Mouse (Mus musculus) spleen, postnatal 36 days (tissue): ENCODE results near the gene Rptor.

Experiments
- DNase-seq, 2 experiments: peaks; one replicate each; pipeline ENCODE4 v3.0.0; 2022; ENCODE audit warnings: low spot score in 2 of 2, mixed read lengths in 1 of 2

Gene Rptor

DNA sequence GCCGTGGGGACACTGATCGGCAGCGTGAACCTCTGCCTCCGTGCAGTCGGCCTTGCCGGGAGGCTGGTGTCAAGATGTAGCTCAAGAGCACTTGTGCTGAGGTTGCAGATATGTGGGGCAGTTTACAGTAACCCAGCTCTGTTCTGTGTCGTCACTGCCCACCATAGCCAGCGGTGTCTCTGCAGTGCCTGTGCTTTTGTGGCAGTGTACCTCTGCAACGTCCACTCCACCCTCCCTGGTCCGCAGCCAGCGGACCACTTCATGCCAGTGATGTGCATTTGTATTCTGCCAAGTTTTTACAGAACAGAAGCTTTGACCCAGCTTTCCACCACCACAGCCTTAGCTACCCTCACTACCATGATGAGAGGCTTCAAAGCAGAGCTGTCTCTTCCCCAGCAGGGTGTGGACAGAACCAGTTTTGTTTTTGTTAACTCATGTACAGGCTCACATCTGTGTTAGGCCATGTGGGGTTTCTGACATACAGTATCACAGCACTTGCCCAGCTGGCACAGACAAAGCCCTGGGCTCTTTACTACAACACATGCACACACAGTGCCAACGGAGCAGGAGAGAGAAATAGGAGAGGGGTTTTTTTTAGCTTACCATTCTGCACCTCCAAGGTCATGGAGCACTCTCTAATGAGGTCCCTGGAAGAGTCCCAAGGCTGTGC lies 182.1 kb downstream of the Rptor start:
- DNase-seq = no peak

DNA sequence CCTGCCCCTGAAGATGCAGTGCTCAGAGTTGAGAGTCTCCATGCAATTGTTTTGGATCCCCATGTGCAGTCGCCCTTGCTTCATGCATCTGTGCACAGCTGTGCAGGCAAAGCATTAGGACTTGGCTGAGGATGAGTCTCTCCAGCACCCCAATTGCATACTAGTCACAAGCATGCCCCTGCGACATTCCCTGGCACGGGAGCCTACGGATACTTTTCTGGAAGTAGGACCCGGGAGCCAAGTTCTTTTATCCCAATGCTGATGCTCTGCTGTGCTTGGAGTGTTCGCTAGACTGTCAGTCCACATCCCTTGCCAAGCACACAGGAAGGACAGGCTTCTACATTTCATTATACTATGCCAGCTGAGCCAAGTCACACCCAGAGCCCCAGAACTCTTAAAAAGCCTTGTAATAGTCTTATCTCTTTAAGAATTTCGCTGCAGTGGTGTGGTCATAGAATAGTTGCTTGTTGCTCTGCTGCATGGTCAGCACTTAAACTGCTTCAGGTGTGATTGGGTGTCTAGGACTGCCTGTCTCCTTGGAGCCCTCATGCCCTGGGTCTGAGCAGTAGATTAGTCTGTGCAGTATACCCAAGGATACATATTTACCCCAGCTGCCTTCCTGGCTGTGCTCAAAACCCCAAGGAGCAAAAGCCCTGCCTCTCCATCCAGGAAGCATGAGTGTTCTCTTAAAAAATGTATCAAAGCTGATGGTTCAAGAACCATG lies 183.1 kb downstream of the Rptor start:
- DNase-seq = no peak

DNA sequence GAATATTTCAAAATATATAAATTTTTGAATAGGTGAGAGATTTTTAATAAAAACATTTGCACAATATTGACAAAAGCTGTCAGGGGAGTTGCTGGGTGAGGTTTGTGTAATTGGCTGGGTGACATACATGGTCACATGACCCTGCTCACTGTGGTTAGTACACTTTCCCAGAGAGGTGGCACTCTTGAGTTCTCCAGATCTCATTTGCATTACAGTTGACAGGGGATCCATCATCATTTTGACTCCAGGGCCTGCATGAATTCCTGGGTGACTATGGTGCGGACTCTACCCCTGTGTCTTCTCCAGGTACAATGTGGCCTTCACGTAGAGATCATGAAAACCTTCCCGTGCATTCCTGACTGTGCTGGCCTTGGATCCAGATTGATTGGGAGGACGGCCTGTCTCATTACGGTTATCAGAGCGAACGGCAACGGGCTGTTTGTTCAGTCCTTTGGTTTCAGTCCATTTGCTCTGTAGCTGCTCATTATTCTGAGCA lies 183.7 kb downstream of the Rptor start:
- no peak for DNase-seq

DNA sequence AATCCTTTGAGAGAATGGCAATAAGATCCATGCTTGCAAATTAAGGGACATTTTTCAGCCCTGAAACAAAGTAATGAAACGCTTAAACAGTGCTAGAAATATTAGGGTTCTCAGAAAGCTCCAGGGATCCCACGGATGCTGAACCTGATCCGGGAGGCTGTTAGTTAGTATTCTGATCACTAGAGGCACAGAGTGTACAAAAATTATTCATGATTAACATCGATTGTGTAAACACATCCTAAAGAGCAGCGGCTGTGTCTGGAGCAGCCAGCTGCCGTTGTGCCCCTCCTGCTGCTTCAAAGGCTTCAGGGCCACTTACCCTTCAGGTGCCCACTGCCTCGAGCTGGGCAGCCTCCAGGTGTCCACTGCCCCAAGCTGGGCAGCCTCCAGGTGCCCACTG lies 185.8 kb downstream of the Rptor start:
- no peak for DNase-seq

DNA sequence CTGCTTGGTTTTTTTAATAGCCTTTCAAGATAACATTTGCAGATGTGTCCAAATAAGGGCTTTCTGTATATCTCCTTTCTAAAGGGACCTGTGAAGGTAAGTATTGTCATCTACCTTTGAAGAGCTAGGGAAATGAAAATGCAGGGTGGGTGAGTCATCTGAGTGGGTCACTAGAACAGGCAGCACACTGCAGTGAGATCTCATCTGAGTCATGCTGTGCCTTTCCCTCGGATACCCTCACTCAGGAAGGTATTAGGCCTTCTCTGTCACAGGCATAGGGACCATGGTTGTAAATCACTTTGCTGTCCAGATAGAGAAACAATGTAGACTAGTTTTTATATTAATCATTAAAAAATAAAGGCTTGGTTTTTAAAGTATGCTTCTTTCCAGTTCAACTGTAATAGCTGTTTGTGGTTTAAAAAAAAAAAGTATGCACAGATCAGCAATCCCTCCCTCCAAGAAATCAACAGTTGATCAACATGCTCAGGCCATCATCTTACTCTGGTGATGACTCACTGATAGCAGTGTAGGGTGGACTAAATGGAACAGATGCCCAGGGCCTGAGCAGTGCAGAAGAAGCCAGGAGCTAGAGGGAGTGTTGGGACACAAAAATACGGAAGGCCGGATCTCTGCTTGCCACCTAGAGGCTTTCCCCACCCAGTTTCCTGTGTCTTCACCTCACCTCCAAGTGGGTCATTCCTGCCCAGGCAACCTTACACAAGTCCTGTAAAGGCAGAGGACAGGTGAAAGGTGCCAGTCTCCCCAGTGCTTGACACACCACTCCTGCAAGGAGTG lies 186.4 kb downstream of the Rptor start:
- DNase-seq = no peak

DNA sequence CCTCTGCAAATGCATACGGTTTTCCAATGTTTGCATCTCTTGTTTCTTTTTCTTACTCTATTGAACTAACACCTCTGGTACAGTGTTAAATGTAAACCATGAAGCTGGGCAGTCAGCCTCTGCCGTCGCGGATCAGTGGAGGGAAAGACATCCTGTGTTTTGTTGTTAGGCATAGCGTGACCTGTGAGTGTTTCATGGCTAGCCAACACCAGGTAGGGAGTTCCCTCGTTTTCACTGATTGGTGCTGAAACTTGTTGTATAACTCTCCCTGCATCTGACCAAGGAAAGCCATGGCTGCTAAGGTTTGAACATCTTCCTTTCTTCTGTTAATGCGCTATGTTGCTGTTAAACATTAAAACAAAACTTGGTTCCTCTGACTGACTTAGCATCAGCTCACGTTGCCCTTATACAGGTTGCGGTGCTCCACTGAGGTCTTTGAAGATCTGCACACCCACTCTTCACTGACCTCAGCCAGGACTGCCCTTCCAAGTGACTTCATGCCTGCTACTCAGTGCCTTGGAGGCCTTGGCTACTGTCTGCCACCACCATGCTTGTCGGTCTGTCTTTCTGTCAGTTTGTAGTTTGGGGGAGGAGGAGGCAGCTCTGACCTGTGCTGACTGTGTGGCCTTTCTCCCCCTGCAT lies 189.3 kb downstream of the Rptor start:
- no peak for DNase-seq

DNA sequence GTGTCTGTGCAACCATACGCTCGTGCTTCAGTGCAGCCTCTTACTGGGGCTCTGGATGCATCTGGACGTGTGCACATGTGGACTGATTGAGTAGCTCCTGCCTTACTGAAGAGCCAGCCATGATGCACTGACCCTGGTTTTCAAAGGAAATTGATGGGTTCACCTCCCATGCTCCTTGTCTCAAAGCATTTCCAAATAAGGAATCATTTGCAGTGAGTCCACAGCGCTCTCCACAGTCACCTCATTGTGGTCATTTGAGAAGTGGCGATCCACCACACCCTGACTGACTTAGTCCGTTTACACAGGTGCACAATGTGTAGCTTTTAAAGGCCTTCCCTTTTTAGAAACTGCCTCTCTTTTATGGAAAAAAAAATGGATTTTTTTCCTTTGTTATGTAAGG lies 190.7 kb downstream of the Rptor start:
- DNase-seq = no peak

DNA sequence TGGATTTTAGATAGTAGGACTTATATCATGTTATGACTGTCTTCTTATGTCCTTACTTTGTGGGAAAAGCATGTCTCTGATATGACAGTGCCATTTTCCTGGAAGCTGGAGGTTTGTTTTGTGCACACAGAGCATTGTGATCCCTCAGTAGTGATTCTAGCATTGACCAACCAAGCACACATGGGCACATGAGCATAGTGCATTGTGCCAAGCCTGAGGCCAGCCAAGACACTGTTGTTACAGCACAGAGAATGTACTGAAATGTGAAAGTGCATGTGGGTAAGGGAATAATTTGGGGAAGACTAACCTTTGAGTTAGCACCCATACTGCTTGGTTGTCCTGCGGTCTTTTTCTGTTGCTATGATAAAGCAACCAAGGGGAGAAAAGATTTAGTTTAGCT lies 191.3 kb downstream of the Rptor start:
- no peak for DNase-seq

DNA sequence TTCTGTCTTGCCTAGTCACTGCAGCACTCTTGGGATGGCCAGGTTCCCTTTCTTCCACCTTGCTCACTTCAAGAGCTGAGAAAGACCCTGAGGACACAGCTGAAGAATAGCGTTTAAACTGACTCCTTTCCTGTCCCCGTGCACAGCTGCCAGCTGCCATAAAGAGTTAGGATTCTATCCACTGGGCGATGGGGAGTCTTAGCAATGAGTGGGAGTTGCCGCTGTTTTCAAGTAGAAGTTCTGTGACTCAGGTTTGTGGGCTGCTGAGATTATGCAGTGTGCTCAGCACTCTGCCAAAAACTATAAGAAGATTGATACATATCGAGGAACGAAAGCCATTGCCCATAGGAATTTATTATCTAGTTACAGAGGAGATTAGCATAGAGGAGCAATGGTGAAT lies 192.0 kb downstream of the Rptor start:
- DNase-seq = no peak

DNA sequence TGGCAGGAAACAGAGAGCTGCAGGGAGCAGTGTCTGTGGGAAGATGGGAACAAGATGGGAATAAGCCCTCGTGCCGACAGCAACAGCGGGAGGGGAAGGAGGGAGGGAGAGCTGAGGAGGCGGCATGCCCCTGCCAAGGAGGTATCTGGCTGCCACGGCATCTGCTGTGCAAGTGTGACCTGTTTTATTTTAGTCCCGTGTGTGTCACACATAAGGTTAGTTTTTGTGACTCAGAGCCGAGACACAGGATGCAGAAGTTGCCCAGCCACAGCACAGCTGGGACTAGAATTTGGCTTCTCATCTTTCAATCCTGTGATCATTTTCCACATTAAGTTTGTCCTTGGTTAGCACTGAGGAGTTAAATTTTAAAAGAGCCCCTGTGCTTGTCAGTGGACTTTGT lies 193.7 kb downstream of the Rptor start:
- no peak for DNase-seq

DNA sequence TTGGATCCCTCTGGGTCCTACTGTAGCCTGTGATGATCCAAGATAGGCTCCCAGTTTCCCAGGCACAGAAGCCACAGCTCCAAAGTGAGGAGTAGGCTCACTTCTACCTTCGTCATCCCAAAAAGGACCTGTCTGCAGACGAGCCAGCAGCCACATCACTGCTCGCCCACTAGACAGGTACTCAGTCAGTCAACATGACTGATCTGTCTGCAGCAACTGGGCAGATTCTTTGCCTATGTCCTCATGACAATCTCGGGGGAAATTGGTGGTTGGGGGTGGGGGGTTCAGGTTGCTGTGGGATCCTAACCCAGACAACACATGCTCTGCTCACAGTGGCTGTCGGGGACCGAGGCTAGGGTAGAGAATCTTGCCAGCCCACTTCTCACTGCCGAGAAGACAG lies 194.1 kb downstream of the Rptor start:
- no peak for DNase-seq

DNA sequence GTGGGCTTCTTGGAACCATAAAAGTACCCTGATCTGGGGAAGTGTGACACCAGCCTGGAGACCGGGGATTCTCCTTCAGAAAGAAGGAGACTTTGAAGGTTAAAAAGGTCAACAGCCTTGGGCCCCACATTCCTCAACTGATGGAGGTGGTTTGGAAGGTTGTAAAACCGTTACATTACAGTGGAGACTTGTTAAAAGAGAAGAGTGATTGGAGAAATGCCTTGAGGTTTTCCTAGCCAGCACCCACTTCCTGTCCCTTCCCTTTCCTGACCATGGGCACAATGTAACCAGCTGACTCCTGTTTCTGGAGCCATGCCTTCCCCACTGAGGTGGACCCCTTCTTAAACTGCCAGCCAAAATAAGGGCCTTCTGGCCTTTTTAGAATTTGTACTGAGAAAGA lies 196.8 kb downstream of the Rptor start:
- no peak for DNase-seq

DNA sequence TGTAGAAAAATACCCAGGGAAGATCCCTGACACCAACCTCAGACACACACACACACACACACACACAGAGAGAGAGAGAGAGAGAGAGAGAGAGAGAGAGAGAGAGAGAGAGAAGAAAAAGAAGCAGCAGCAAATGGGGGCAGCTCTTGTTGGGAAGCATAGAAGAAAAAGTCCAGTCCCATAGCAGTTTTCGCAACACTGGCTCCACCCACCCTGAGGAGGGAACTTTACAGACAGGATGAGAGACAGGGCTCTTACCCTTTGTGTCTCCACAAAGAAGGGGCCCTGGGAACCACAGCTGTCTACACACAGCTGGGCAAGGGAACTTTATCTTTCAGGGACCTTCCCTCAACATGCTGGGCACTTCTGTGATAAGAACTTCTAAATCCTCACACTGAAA lies 199.2 kb downstream of the Rptor start:
- DNase-seq = no peak

DNA sequence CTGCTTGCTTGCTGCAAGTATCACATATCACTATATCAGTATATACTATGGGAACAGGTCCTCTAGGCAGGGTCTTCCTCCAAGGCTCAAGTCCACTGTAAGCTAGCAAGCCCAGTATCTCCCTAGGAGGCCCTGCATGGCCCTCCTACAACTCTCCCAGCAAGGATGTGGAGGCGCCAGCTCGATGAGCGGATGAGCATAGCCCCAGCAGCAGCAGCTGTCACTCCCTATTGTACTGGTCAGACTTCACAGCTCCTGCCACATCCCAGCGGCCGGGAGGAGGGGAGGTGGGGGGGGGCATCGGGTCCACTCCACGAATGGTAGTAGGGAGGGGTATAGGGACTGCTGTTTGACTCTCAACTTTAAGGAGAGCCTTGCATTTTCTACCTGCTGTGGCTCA lies 200.2 kb downstream of the Rptor start:
- no peak for DNase-seq

DNA sequence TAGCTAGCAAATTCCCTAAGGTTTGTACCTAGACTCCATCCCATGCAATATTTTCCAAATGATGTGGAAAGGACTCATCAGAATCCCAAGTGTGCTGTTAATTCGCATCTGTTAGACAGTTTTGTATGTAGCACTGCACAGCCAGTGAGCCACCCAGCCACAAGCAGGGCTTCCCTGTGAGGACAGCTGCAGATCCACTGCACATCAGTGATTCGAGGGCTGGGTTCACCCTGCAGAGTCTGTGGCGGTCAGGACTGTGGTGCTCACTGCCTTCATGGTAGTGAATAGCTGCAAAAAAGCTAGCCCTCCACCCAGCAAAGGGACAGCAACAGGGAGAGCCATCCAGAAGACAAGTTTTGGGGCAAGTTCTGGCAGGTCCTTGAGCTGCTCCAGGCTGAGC lies 201.7 kb downstream of the Rptor start:
- no peak for DNase-seq

DNA sequence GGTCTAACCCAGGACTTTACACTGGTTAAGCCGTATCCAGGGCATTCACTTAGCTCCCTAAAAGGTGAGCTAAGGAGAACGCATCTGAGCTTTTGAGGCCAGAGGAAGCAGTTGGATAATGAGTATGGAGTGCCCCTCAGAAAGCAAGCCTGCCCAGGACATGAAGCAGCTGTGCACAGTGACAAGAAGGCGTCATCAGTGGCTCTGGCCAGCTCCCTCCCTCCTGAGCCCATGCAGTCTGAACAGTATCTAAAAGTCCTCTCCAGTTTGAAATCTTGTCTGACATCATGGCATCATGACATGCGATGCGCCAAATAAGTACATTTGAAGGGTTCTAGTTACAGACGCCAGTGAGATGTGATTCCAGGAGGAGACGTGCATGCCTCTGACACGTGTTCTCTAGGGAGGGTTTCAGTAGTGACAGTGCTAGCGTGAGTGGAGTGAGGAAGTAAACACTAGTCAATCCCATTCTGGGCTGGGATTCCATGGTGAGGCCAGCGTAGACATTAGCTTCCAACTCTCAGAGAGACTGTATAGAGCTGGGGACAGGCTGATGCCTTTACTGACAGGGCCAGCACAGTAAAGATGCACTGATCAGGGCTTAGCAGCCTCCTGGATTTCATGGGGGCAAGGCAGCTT lies 202.5 kb downstream of the Rptor start:
- no peak for DNase-seq

DNA sequence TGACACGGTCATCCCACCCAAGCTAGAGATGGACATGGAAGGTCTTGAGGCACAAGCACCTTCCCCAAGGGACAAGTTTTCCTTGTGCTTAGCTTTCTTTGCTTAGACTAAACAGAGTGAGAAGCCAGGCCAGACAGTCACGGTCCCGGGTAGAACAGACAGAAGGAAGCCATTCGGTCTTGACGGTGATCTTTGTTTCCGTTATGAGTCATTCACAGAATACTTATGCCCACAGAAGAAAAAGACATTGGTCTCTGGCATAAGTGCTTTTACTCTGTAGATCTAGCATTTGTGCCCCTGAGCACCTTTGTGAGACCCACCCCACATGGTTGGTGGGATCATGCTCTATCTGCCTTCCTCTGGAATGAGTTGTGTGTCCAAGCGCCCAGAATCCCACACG lies 203.8 kb downstream of the Rptor start:
- DNase-seq = no peak

DNA sequence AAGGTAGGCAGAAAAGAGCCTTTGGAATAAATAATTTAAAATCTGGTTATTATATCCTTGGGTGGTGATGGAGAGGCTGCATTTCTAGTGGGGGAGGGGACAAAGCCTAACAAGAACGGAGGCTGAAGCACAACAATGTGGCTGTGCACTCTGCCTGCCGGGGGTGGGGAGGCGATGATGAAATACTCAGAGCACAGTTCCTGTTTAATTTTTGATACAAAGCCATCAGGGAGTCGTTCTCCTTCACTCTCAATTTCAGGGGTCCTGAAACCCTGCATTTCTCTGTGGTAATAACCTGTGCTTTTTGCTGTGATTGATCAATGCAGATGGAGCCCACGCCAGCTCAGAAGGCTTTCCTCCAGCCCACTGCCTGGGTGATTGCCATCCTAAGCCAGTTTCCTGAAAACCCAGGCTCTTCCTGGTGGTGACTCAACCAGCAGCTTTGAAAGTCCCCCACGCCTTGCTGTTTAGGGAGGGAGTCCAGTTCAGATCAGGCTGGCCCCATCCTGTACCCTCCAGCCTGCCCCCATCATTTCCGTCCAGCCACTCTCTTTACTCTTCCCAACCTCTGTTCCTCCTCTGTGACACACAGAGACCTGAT lies 204.8 kb downstream of the Rptor start:
- no peak for DNase-seq

DNA sequence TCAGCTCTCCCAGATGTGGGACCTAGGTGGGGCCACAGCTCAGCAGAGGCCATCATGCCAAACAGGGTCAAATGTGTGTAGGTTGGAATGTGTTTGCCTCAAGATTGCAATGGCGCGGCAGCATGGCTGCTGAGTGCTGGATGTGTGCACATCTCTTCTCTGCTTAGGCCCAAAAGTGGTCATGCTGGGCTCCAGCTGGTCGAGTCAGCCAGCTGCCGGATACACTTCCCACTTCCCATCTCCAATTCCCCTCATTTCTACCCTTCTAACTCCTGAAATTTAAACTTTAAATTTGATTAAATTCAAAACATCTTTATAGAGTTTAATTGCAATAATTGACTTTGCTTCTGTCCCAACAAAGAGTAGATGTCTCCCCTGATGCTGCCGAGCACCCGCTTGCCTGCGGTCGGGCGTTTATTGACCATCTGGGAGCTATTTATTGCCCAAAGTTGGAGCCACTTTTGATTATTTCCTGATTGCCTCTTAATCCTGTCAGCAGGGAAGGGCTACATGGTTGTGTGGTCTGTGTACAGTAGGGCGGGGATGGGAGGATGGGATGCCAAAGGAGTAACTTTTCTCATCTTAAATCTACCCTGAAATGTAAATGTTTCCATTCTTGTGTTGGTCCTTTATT lies 206.1 kb downstream of the Rptor start:
- no peak for DNase-seq

DNA sequence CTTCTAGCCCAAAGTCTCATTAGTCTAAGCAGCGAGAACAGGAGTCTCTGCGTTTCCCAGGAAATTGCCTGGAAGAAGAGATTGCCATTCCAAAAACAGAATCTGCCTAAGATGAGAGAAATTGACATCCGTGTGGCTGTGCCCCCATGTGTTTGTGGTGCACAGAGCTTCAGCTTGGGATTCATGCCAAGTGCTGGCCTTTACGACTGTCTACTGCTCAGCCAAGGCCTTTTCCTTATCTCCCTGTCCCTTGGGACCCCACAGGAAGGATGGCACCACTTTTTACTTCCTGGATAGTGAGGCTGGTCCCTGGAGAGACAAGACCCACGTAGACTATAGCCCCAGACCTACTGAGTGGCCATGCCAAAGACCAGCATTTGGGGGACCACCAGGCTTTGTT lies 206.6 kb downstream of the Rptor start:
- no peak for DNase-seq

DNA sequence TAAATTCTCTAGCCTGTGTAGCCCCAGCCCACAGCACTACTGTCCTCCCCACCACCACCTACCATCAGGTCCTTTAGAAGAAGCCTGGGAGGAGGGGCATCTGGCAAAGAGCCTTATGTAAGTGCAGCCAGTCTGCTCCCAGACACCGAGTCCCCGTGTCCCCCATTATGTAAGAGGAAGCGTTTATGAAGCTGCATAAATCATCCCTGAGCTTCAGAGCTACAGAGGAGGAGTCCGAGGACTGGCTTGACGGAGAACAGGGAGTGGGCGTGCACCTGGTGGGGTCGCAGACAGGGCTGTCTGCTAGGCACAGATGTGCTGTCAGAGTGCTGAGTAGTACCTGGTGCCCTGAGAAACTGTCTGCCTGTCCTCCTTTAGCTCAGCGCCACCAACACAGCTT lies 208.3 kb downstream of the Rptor start:
- DNase-seq = no peak
